Mouse (Mus musculus): ENCODE measurements at regions not wholly inside any gene's neighbourhood (a gene's known extent, or its start where the extent isn't known, plus 50 kb on each side); places are given as distances from the start of the nearest gene placed in this dataset.

DNA sequence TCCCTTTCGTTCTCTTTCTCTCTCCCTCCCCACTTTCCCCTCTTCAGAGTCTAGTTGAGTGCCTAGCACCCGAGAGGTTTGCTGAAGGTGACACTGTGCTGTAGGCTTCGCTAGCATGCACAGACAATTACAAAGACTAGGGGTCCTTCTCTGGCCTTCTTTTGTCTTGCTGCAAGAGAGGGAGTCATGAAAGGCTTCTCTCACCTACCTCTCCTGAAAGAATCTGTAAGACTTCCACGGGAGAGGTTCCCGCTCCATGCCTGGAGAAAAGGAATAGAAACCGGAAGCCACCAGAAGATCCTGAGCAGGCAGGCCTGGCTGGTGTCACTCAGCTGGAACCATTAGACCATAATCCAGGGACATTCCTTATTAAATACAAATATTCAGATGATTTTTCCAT, 56.0 kb upstream of the Nepro start:
- TF ChIP-seq CTCF (IDR thresholded peaks at IDR 0.05 in 2 of 3, conservative IDR thresholded peaks at IDR 0.05 in 1 of 3; ENCODE audit: control insufficient read depth in 1 of 3, insufficient read depth in 1 of 3, low read depth in 2 of 3, low read length in 3 of 3, poor library complexity in 1 of 3, severe bottlenecking in 1 of 3) (no peak), E2F4 (IDR thresholded peaks at IDR 0.05; ENCODE audit: borderline replicate concordance, low read depth, low read length) (no peak), JUND (IDR thresholded peaks at IDR 0.05; ENCODE audit: low read depth, low read length) (no peak), MAX (IDR thresholded peaks at IDR 0.05; ENCODE audit: low read length) (no peak), POLR2A (IDR thresholded peaks at IDR 0.05; ENCODE audit: control insufficient read depth in 1 of 2, insufficient read depth in 1 of 2, low read depth in 1 of 2, low read length in 2 of 2, poor library complexity in 1 of 2) (no peak), CHD2 (IDR thresholded peaks at IDR 0.05; ENCODE audit: low read length) (no peak), POLR2AphosphoS2 (IDR thresholded peaks at IDR 0.05; ENCODE audit: low read length) (no peak), ETS1 (IDR thresholded peaks at IDR 0.05; ENCODE audit: low read depth, low read length) (no peak), TCF12 (IDR thresholded peaks at IDR 0.05; ENCODE audit: low read depth, low read length) (no peak)

Data from MEL (cell line).